11 mouse cellular contexts compared by ENCODE assay signal in the genomic region with DNA sequence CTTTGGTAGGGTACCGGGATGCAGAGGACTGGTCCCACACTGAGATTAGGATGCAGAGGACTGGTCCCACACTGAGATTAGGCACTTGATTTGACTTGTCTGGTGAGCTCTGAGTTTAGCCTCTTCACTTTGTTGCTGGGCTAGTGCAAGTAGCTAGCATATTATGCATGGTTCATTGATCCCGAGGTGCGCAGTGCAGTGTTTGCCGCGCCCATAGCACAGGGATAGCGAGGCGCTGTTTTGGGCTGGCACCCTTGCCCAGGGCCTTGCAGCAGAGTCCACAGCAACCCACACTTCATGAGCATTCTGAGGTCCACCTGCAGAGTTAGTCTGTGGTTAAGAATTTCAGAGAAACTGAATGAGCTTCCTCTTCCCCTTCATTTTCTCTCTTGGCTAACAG. TPM values are rescaled to one million over a fixed set of nuclear protein-coding genes. Genes with fewer than 3 reads are reported as not detected.
DNase-seq lines count a peak whose midpoint lies in the region; ATAC-seq and TF ChIP-seq lines count a peak whose summit lies in the region.
"Had no signal": no experiment of that assay in that cellular context is flagged by ENCODE, and none has a peak within 500 bp of the region (broad histone marks: within the 10 kb centered on the region; RNA-seq: fewer than 3 reads in every experiment).

No protein-coding gene starts in this region.

- WGBS in stomach, embryonic 15.5 days: 91% methylated on average over 7 of the region's 7 CpGs
- 77% methylated on average over 7 of the region's 7 CpGs for WGBS in stomach, postnatal 0 days
- WGBS in stomach, embryonic 16.5 days: 87% methylated on average over 7 of the region's 7 CpGs

- no peak overlapping the region for H3K4me3 ChIP-seq in gastrocnemius, adult 2 months
- no peak overlapping the region for H3K4me3 ChIP-seq in stomach, embryonic 15.5 days (replicated peaks)
- no peak overlapping the region for H3K4me3 ChIP-seq in stomach, postnatal 0 days (ENCODE audit: low read depth, low read length)
- H3K4me3 ChIP-seq in stomach, embryonic 16.5 days (replicated peaks; ENCODE audit: low read length): no peak overlapping the region

- 0 out of 2 replicates have a peak, but pooled peaks cover 2% of the 10 kb centered on the region for H3K36me3 ChIP-seq in stomach, embryonic 15.5 days
- no peaks in the 10 kb centered on the region for H3K36me3 ChIP-seq in stomach, postnatal 0 days (ENCODE audit: control insufficient read depth, insufficient read depth, low read length)
- H3K36me3 ChIP-seq in stomach, embryonic 16.5 days (ENCODE audit: control insufficient read depth, insufficient read depth, low read length): no peaks in the 10 kb centered on the region

- H3K27me3 ChIP-seq in stomach, embryonic 15.5 days (replicated peaks): no peaks in the 10 kb centered on the region
- H3K27me3 ChIP-seq in stomach, postnatal 0 days (ENCODE audit: control insufficient read depth, insufficient read depth, low read length): no peaks in the 10 kb centered on the region
- no peaks in the 10 kb centered on the region for H3K27me3 ChIP-seq in stomach, embryonic 16.5 days (ENCODE audit: control insufficient read depth, insufficient read depth, low read length)

- no peak for TF ChIP-seq EP300 in stomach, postnatal 0 days (optimal IDR thresholded peaks at IDR 0.05)

- DNase-seq in gastrocnemius, adult 2 months: peak; percentile 13
- no peak for DNase-seq in gastrocnemius, adult 18-20 months (ENCODE audit: low spot score)
- no peak for DNase-seq in stomach, postnatal 0 days (ENCODE audit: low spot score)
- peak; percentile 46 to 68 for DNase-seq in kidney, postnatal 36 days
- DNase-seq in layer of hippocampus, adult 9-11 months: no peak
- no peak for DNase-seq in right cerebral cortex, postnatal 14 days
- DNase-seq: adrenal gland, postnatal 36 days had no signal

- no peak for ATAC-seq in stomach, embryonic 15.5 days (ENCODE audit: insufficient read depth, low FRiP score, low read depth)
- ATAC-seq in stomach, postnatal 0 days (ENCODE audit: low FRiP score, low TSS enrichment): no peak
- ATAC-seq in stomach, embryonic 16.5 days (ENCODE audit: insufficient read depth, low FRiP score): no peak
- ATAC-seq: lung, postnatal 0 days had no signal

- peak overlapping the region; percentile 82; the same call in 1 of the 2 replicates for H3K4me2 ChIP-seq in stomach, embryonic 15.5 days
- no peak overlapping the region for H3K4me2 ChIP-seq in stomach, postnatal 0 days (replicated peaks; ENCODE audit: low read depth)
- H3K4me2 ChIP-seq in stomach, embryonic 16.5 days (ENCODE audit: low read depth, low read length): peak overlapping the region; percentile 92; the same call in 1 of the 2 replicates

- H3K4me1 ChIP-seq in stomach, embryonic 15.5 days: peaks cover 31% of the 10 kb centered on the region
- H3K4me1 ChIP-seq in stomach, postnatal 0 days (replicated peaks; ENCODE audit: control insufficient read depth, insufficient read depth): peaks cover 6% of the 10 kb centered on the region
- H3K4me1 ChIP-seq in stomach, embryonic 16.5 days (ENCODE audit: control insufficient read depth, insufficient read depth, low read length): peaks cover 42% of the 10 kb centered on the region

- no peaks in the 10 kb centered on the region for H3K9me3 ChIP-seq in stomach, embryonic 15.5 days
- no peaks in the 10 kb centered on the region for H3K9me3 ChIP-seq in stomach, postnatal 0 days (ENCODE audit: control insufficient read depth, low read length)
- no peaks in the 10 kb centered on the region for H3K9me3 ChIP-seq in stomach, embryonic 16.5 days (replicated peaks; ENCODE audit: control insufficient read depth, low read length)

- H3K27ac ChIP-seq in gastrocnemius, adult 2 months: peak overlapping the region; percentile 98; the same call in 1 of the 2 replicates
- no peak overlapping the region for H3K27ac ChIP-seq in stomach, embryonic 15.5 days
- no peak overlapping the region for H3K27ac ChIP-seq in stomach, postnatal 0 days (replicated peaks)
- no peak overlapping the region for H3K27ac ChIP-seq in stomach, embryonic 16.5 days (ENCODE audit: low read length)

- no peak overlapping the region for H3K9ac ChIP-seq in stomach, embryonic 15.5 days
- no peak overlapping the region; the same call in 1 of the 2 replicates for H3K9ac ChIP-seq in stomach, postnatal 0 days (ENCODE audit: low read length)
- no peak overlapping the region for H3K9ac ChIP-seq in stomach, embryonic 16.5 days (ENCODE audit: low read length)

- TF ChIP-seq CTCF in gastrocnemius, adult 2 months (IDR thresholded peaks at IDR 0.05): no peak
- TF ChIP-seq CTCF in stomach, postnatal 0 days (IDR thresholded peaks at IDR 0.05; ENCODE audit: low read depth): no peak

- intact Hi-C loops in gastrocnemius, adult 2 months (cut with DNase I): no loop called here

RNA-seq across cellular contexts. Expression of gene Banp, which starts 3.2 kb away (rescaled TPM):
- total RNA-seq in gastrocnemius, adult 2 months (2021): 10 to 100 TPM in 1 of 2 experiments, 1 to 10 TPM in 1; 8.8 to 18.7 TPM
- total RNA-seq in gastrocnemius, adult 18-20 months (2021): 1 to 10 TPM; 8.4 TPM
- 35.6 and 36.3 TPM in 2 replicates for polyA plus RNA-seq in stomach, embryonic 15.5 days (2015; fragmentation: Nextera tagmentation; extraction: Ambion mirVana)
- polyA plus RNA-seq in stomach, postnatal 0 days (2015; fragmentation: Nextera tagmentation; extraction: Ambion mirVana): 9.0 and 10.0 TPM in 2 replicates
- 35.9 and 36.4 TPM in 2 replicates for polyA plus RNA-seq in stomach, embryonic 16.5 days (2015; fragmentation: Nextera tagmentation; extraction: Ambion mirVana)

RNA-seq across cellular contexts. Expression of gene Car5a, which starts 8.1 kb away (rescaled TPM):
- total RNA-seq in gastrocnemius, adult 2 months (2021): not detected
- not detected for total RNA-seq in gastrocnemius, adult 18-20 months (2021)
- polyA plus RNA-seq in stomach, embryonic 15.5 days (2015; fragmentation: Nextera tagmentation; extraction: Ambion mirVana): 0.21 and 0.22 TPM in 2 replicates
- 0.12 and 0.30 TPM in 2 replicates for polyA plus RNA-seq in stomach, postnatal 0 days (2015; fragmentation: Nextera tagmentation; extraction: Ambion mirVana)
- 0.19 and 0.40 TPM in 2 replicates for polyA plus RNA-seq in stomach, embryonic 16.5 days (2015; fragmentation: Nextera tagmentation; extraction: Ambion mirVana)
- total RNA-seq: adrenal gland, postnatal 36 days; hematopoietic stem cell, adult 5-6 weeks had no signal

RNA-seq across cellular contexts. Expression of gene Slc7a5, which starts 45.3 kb away (rescaled TPM):
- total RNA-seq in gastrocnemius, adult 2 months (2021): 1 to 10 TPM; 1.0 to 1.3 TPM
- 1 to 10 TPM; 1.0 to 1.4 TPM for total RNA-seq in gastrocnemius, adult 18-20 months (2021)
- 22.7 and 26.6 TPM in 2 replicates for polyA plus RNA-seq in stomach, embryonic 15.5 days (2015; fragmentation: Nextera tagmentation; extraction: Ambion mirVana)
- 8.9 and 9.3 TPM in 2 replicates for polyA plus RNA-seq in stomach, postnatal 0 days (2015; fragmentation: Nextera tagmentation; extraction: Ambion mirVana)
- polyA plus RNA-seq in stomach, embryonic 16.5 days (2015; fragmentation: Nextera tagmentation; extraction: Ambion mirVana): 19.8 and 20.0 TPM in 2 replicates

Comparison
In these comparisons a context has a peak if more than half of its experiments do, and no peak if none do; other contexts are left out.
1. DNase-seq: peak in gastrocnemius, adult 2 months (single experiment) and kidney, postnatal 36 days (2 of 2); none in gastrocnemius, adult 18-20 months (single experiment), stomach, postnatal 0 days (single experiment), layer of hippocampus, adult 9-11 months (single experiment) and right cerebral cortex, postnatal 14 days (single experiment).